Mouse (Mus musculus): Measurements from ENCODE around the gene Tiam2. TPM values are rescaled to one million over a fixed set of nuclear protein-coding genes. Genes with fewer than 3 reads are reported as not detected.
A peak's percentile ranks its signal among the peaks of the same experiment; 100 is the strongest.

Gene Tiam2
- total and polyA plus RNA-seq, 3 experiments = 0.42 to 1.9 TPM; not detected in 1

- peak; percentile 41 for TF ChIP-seq MAX (IDR thresholded peaks at IDR 0.05; ENCODE audit: low read length)
- no peak for TF ChIP-seq BHLHE40 (IDR thresholded peaks at IDR 0.05; ENCODE audit: borderline replicate concordance, low read depth, low read length)
- no peak for TF ChIP-seq E2F4 (IDR thresholded peaks at IDR 0.05; ENCODE audit: borderline replicate concordance, low read depth, low read length)
- no peak for TF ChIP-seq ZMIZ1 (IDR thresholded peaks at IDR 0.05; ENCODE audit: low read depth, low read length)
- TF ChIP-seq ZKSCAN1 (IDR thresholded peaks at IDR 0.05; ENCODE audit: low read depth, low read length) = no peak
- no peak for TF ChIP-seq POLR2A (IDR thresholded peaks at IDR 0.05; ENCODE audit: control insufficient read depth in 1 of 2, insufficient read depth in 1 of 2, low read depth in 1 of 2, low read length in 2 of 2, poor library complexity in 1 of 2)
- no peak for TF ChIP-seq MXI1 (IDR thresholded peaks at IDR 0.05; ENCODE audit: low read depth, low read length)
- TF ChIP-seq ZC3H11A (IDR thresholded peaks at IDR 0.05; ENCODE audit: low read depth, low read length) = no peak
- TF ChIP-seq GABPA (IDR thresholded peaks at IDR 0.05; ENCODE audit: low read depth, low read length) = no peak
- no peak for TF ChIP-seq USF1 (IDR thresholded peaks at IDR 0.05; ENCODE audit: low read depth, low read length)
Measured at GRCm38 (mm10) chr17:3527841-3528471, 201.6 kb downstream of the Tiam2 start (continued).

- no peak overlapping the region for H3K9ac ChIP-seq (ENCODE audit: control insufficient read depth, low read depth, low read length, poor library complexity, severe bottlenecking)
- TF ChIP-seq GATA1 (IDR thresholded peaks at IDR 0.05; ENCODE audit: low read depth, low read length) = peak; percentile 32; the same call in 1 of the 2 replicates
- TF ChIP-seq MAFK (IDR thresholded peaks at IDR 0.05; ENCODE audit: borderline replicate concordance, low read depth, low read length) = no peak
- no peak for TF ChIP-seq CHD1 (IDR thresholded peaks at IDR 0.05; ENCODE audit: low read depth, low read length)
- TF ChIP-seq MXI1 (IDR thresholded peaks at IDR 0.05; ENCODE audit: low read depth, low read length) = no peak
- TF ChIP-seq UBTF (IDR thresholded peaks at IDR 0.05; ENCODE audit: borderline replicate concordance, insufficient read depth, low read depth, low read length) = no peak
- TF ChIP-seq BHLHE40 (IDR thresholded peaks at IDR 0.05; ENCODE audit: borderline replicate concordance, low read depth, low read length) = no peak
- no peak for TF ChIP-seq CHD2 (IDR thresholded peaks at IDR 0.05; ENCODE audit: low read length)
- no peaks in the 10 kb centered on the region for H3K79me2 ChIP-seq (ENCODE audit: control insufficient read depth, insufficient read depth, low read length, poor library complexity)
- H3K4me1 ChIP-seq (ENCODE audit: control insufficient read depth in 1 of 2, insufficient read depth in 2 of 2, low read length in 2 of 2) = peaks cover 20 to 26% of the 10 kb centered on the region in 2 experiments
- H3K9me3 ChIP-seq (replicated peaks; ENCODE audit: insufficient read depth, low read length) = no peaks in the 10 kb centered on the region
- H3K36me3 ChIP-seq (ENCODE audit: control insufficient read depth in 1 of 2, insufficient read depth in 2 of 2, low read length in 2 of 2) = peaks cover 0 to 29% of the 10 kb centered on the region in 2 experiments; a peak in 3 of 4 replicates
- no peaks in the 10 kb centered on the region for H3K27me3 ChIP-seq (ENCODE audit: control insufficient read depth in 1 of 2, insufficient read depth in 2 of 2, low read length in 2 of 2)
- H3K27ac ChIP-seq (ENCODE audit: control insufficient read depth, low read depth, low read length) = no peak overlapping the region
- no peak overlapping the region for H3K4me3 ChIP-seq (ENCODE audit: control insufficient read depth in 1 of 2, insufficient read depth in 1 of 2, low read depth in 2 of 2, low read length in 2 of 2)
- peak; percentile 39 for DNase-seq (ENCODE audit: low read depth, low spot score)
Measured at GRCm38 (mm10) chr17:3529523-3529922, 203.2 kb downstream of the Tiam2 start.

GRCm38 (mm10) chr17:3530549-3530948 is 204.2 kb downstream of the Tiam2 start:
- H3K79me2 ChIP-seq (ENCODE audit: control insufficient read depth, insufficient read depth, low read length, poor library complexity) = no peaks in the 10 kb centered on the region
- no peak overlapping the region for H3K4me3 ChIP-seq (ENCODE audit: control insufficient read depth in 1 of 2, insufficient read depth in 1 of 2, low read depth in 2 of 2, low read length in 2 of 2)
- no peaks in the 10 kb centered on the region for H3K9me3 ChIP-seq (replicated peaks; ENCODE audit: insufficient read depth, low read length)
- H3K9ac ChIP-seq (ENCODE audit: control insufficient read depth, low read depth, low read length, poor library complexity, severe bottlenecking) = no peak overlapping the region
- H3K36me3 ChIP-seq (ENCODE audit: control insufficient read depth in 1 of 2, insufficient read depth in 2 of 2, low read length in 2 of 2) = peaks cover 0 to 29% of the 10 kb centered on the region in 2 experiments; a peak in 3 of 4 replicates
- no peak for TF ChIP-seq HCFC1 (IDR thresholded peaks at IDR 0.05; ENCODE audit: low read depth, low read length)
- no peak for TF ChIP-seq CHD2 (IDR thresholded peaks at IDR 0.05; ENCODE audit: low read length)
- no peak for TF ChIP-seq ZNF384 (IDR thresholded peaks at IDR 0.05; ENCODE audit: low read depth, low read length)
- no peak for TF ChIP-seq KAT2A (conservative IDR thresholded peaks at IDR 0.05; ENCODE audit: low read depth, low read length)
- H3K27me3 ChIP-seq (ENCODE audit: control insufficient read depth in 1 of 2, insufficient read depth in 2 of 2, low read length in 2 of 2) = no peaks in the 10 kb centered on the region
- peaks cover 20 to 26% of the 10 kb centered on the region in 2 experiments for H3K4me1 ChIP-seq (ENCODE audit: control insufficient read depth in 1 of 2, insufficient read depth in 2 of 2, low read length in 2 of 2)
- no peak overlapping the region for H3K27ac ChIP-seq (ENCODE audit: control insufficient read depth, low read depth, low read length)
- no peak for DNase-seq (ENCODE audit: low read depth, low spot score)

Data from MEL (cell line).